Mouse (Mus musculus): Measurements from ENCODE around the gene Ndst4.

Gene Ndst4

GRCm38 (mm10) chr3:125403601-125404396, at the start of gene Ndst4:
TSS of gene Ndst4 (plus strand) at chr3:125404076.
- DNase-seq = no peak

GRCm38 (mm10) chr3:125397443-125397842, 6.4 kb upstream of the Ndst4 start:
- no peak for DNase-seq

- DNase-seq = no peak
Measured at GRCm38 (mm10) chr3:125406456-125406855, 2.6 kb downstream of the Ndst4 start.

GRCm38 (mm10) chr3:125406991-125407390, 3.1 kb downstream of the Ndst4 start:
- no peak for DNase-seq

- no peak for DNase-seq
Measured at GRCm38 (mm10) chr3:125466894-125467652, 63.2 kb downstream of the Ndst4 start.

GRCm38 (mm10) chr3:125510102-125510501, 106.2 kb downstream of the Ndst4 start:
- DNase-seq = no peak

GRCm38 (mm10) chr3:125533371-125533770, 129.5 kb downstream of the Ndst4 start:
- DNase-seq = no peak

GRCm38 (mm10) chr3:125570602-125571001, 166.7 kb downstream of the Ndst4 start:
- DNase-seq = no peak

GRCm38 (mm10) chr3:125632233-125632632, 228.4 kb downstream of the Ndst4 start:
- DNase-seq = no peak

- no peak for DNase-seq
Measured at GRCm38 (mm10) chr3:125655009-125655635, 251.2 kb downstream of the Ndst4 start.

- no peak for DNase-seq
Measured at GRCm38 (mm10) chr3:125660114-125660717, 256.3 kb downstream of the Ndst4 start.

- DNase-seq = no peak
Measured at GRCm38 (mm10) chr3:125660884-125661532, 257.1 kb downstream of the Ndst4 start.

- DNase-seq = no peak
Measured at GRCm38 (mm10) chr3:125673997-125674794, 270.3 kb downstream of the Ndst4 start.

- no peak for DNase-seq
Measured at GRCm38 (mm10) chr3:125675211-125675896, 271.5 kb downstream of the Ndst4 start.

GRCm38 (mm10) chr3:125678924-125679323, 275.0 kb downstream of the Ndst4 start:
- DNase-seq = peak in 1 of 2 experiments; percentile 34

- no peak for DNase-seq
Measured at GRCm38 (mm10) chr3:125683460-125684230, 279.8 kb downstream of the Ndst4 start.

GRCm38 (mm10) chr3:125684583-125684982, 280.7 kb downstream of the Ndst4 start:
- DNase-seq = no peak

- no peak for DNase-seq
Measured at GRCm38 (mm10) chr3:125687601-125688000, 283.7 kb downstream of the Ndst4 start.

GRCm38 (mm10) chr3:125690948-125691347, 287.1 kb downstream of the Ndst4 start:
- no peak for DNase-seq

GRCm38 (mm10) chr3:125722953-125723352, 319.1 kb downstream of the Ndst4 start:
- DNase-seq = no peak
